8 mouse cellular contexts compared by ENCODE assay signal in genomic region chr5:147430936-147431839, GRCm38 (mm10). TPM values are rescaled to one million over a fixed set of nuclear protein-coding genes. Genes with fewer than 3 reads are reported as not detected.
DNase-seq lines count a peak whose midpoint lies in the region; ATAC-seq and TF ChIP-seq lines count a peak whose summit lies in the region.

No protein-coding gene starts in this region.

- no peak for TF ChIP-seq EP300 in liver, embryonic 14.5 days (IDR thresholded peaks at IDR 0.05; ENCODE audit: low read depth)
- no peak for TF ChIP-seq EP300 in stomach, postnatal 0 days (optimal IDR thresholded peaks at IDR 0.05)

- peak overlapping the region; percentile 94 for H3K4me3 ChIP-seq in bone marrow macrophage, adult 2 months (ENCODE audit: insufficient read depth, low read length)
- peak overlapping the region; percentile 99 for H3K4me3 ChIP-seq in forebrain, embryonic 11.5 days (ENCODE audit: low read depth, low read length)
- H3K4me3 ChIP-seq in heart, embryonic 15.5 days: peak overlapping the region; percentile 99
- H3K4me3 ChIP-seq in liver, embryonic 14.5 days (ENCODE audit: insufficient read depth in 1 of 2, low read depth in 2 of 2, low read length in 2 of 2): peak overlapping the region; percentile 69 to 95
- H3K4me3 ChIP-seq in stomach, postnatal 0 days (ENCODE audit: low read depth, low read length): peak overlapping the region; percentile 98

- TF ChIP-seq CTCF in bone marrow macrophage, adult 2 months (IDR thresholded peaks at IDR 0.05; ENCODE audit: low read depth, low read length): no peak
- TF ChIP-seq CTCF in liver, embryonic 14.5 days (IDR thresholded peaks at IDR 0.05; ENCODE audit: low read depth): no peak
- no peak for TF ChIP-seq CTCF in stomach, postnatal 0 days (IDR thresholded peaks at IDR 0.05; ENCODE audit: low read depth)

- no peaks in the 10 kb centered on the region for H3K27me3 ChIP-seq in forebrain, embryonic 11.5 days (ENCODE audit: control insufficient read depth, insufficient read depth, low read length)
- H3K27me3 ChIP-seq in heart, embryonic 15.5 days: no peaks in the 10 kb centered on the region
- H3K27me3 ChIP-seq in liver, embryonic 14.5 days (ENCODE audit: control insufficient read depth, insufficient read depth, low read length): no peaks in the 10 kb centered on the region
- no peaks in the 10 kb centered on the region for H3K27me3 ChIP-seq in stomach, postnatal 0 days (ENCODE audit: control insufficient read depth, insufficient read depth, low read length)

- H3K4me1 ChIP-seq in bone marrow macrophage, adult 2 months (ENCODE audit: control insufficient read depth, insufficient read depth, low read length): peaks cover 35% of the 10 kb centered on the region
- peaks cover 3% of the 10 kb centered on the region; the same call in 1 of the 2 replicates for H3K4me1 ChIP-seq in forebrain, embryonic 11.5 days (replicated peaks; ENCODE audit: control insufficient read depth, insufficient read depth, low read length)
- H3K4me1 ChIP-seq in heart, embryonic 15.5 days (replicated peaks): peaks cover 42% of the 10 kb centered on the region
- peaks cover 32 to 43% of the 10 kb centered on the region in 2 experiments for H3K4me1 ChIP-seq in liver, embryonic 14.5 days (replicated peaks; ENCODE audit: control insufficient read depth in 2 of 2, insufficient read depth in 2 of 2, low read length in 1 of 2)
- H3K4me1 ChIP-seq in stomach, postnatal 0 days (replicated peaks; ENCODE audit: control insufficient read depth, insufficient read depth): peaks cover 8% of the 10 kb centered on the region

- peak overlapping the region; percentile 85 for H3K27ac ChIP-seq in bone marrow macrophage, adult 2 months (ENCODE audit: insufficient read depth, low read depth, low read length)
- H3K27ac ChIP-seq in forebrain, embryonic 11.5 days (ENCODE audit: low read depth, low read length): peak overlapping the region; percentile 97
- peak overlapping the region; percentile 96 for H3K27ac ChIP-seq in heart, embryonic 15.5 days
- H3K27ac ChIP-seq in liver, embryonic 14.5 days: peak overlapping the region; percentile 97
- H3K27ac ChIP-seq in stomach, postnatal 0 days (replicated peaks): peak overlapping the region; percentile 100

- TF ChIP-seq POLR2A in bone marrow macrophage, adult 2 months (IDR thresholded peaks at IDR 0.05; ENCODE audit: borderline replicate concordance, low read depth, low read length): no peak

- no peaks in the 10 kb centered on the region for H3K36me3 ChIP-seq in forebrain, embryonic 11.5 days (ENCODE audit: control insufficient read depth, insufficient read depth, low read length)
- H3K36me3 ChIP-seq in heart, embryonic 15.5 days: no peaks in the 10 kb centered on the region
- H3K36me3 ChIP-seq in liver, embryonic 14.5 days (replicated peaks; ENCODE audit: control insufficient read depth, insufficient read depth, low read depth): peaks cover 10% of the 10 kb centered on the region
- H3K36me3 ChIP-seq in stomach, postnatal 0 days (ENCODE audit: control insufficient read depth, insufficient read depth, low read length): no peaks in the 10 kb centered on the region

- ATAC-seq in forebrain, embryonic 11.5 days (replicated peaks; ENCODE audit: low FRiP score): peak; percentile 65
- peak; percentile 71 for ATAC-seq in heart, embryonic 15.5 days (replicated peaks; ENCODE audit: insufficient number of reproducible peaks, insufficient read depth, low FRiP score, low read depth)
- peak; percentile 53 for ATAC-seq in liver, embryonic 14.5 days (ENCODE audit: insufficient read depth)
- ATAC-seq in stomach, postnatal 0 days (ENCODE audit: low FRiP score, low TSS enrichment): peak; percentile 73

- peak overlapping the region; percentile 77 for H3K4me2 ChIP-seq in forebrain, embryonic 11.5 days (ENCODE audit: low read depth, low read length, severe bottlenecking)
- H3K4me2 ChIP-seq in heart, embryonic 15.5 days: peak overlapping the region; percentile 74
- peak overlapping the region; percentile 56 for H3K4me2 ChIP-seq in liver, embryonic 14.5 days (ENCODE audit: low read depth)
- H3K4me2 ChIP-seq in stomach, postnatal 0 days (replicated peaks; ENCODE audit: low read depth): peak overlapping the region; percentile 73

- peak; percentile 88 for DNase-seq in CD4-positive, CD25-positive, alpha-beta regulatory T cell, adult 2 months (ENCODE audit: low read depth, low spot score)
- DNase-seq in forebrain, embryonic 11.5 days (ENCODE audit: low spot score): peak; percentile 79
- peak; percentile 80 for DNase-seq in kidney, postnatal 14 days
- DNase-seq in liver, embryonic 14.5 days (ENCODE audit: low read depth in 3 of 3, low spot score in 3 of 3): no peak
- peak; percentile 73 for DNase-seq in neural tube, embryonic 10.5 days (ENCODE audit: extremely low spot score, low spot score)
- DNase-seq in stomach, postnatal 0 days (ENCODE audit: low spot score): peak; percentile 81

- WGBS in forebrain, embryonic 11.5 days: 1% methylated on average over 49 of the region's 68 CpGs
- WGBS in heart, embryonic 15.5 days: under 1% methylated on average over 48 of the region's 68 CpGs
- WGBS in liver, embryonic 14.5 days (ENCODE audit: insufficient replicate concordance): under 1% methylated on average over 63 of the region's 68 CpGs
- WGBS in stomach, postnatal 0 days: under 1% methylated on average over 40 of the region's 68 CpGs

- H3K9me3 ChIP-seq in forebrain, embryonic 11.5 days (ENCODE audit: control insufficient read depth, low read length): no peaks in the 10 kb centered on the region
- H3K9me3 ChIP-seq in heart, embryonic 15.5 days (replicated peaks): no peaks in the 10 kb centered on the region
- H3K9me3 ChIP-seq in liver, embryonic 14.5 days (ENCODE audit: control insufficient read depth, low read length): no peaks in the 10 kb centered on the region
- no peaks in the 10 kb centered on the region for H3K9me3 ChIP-seq in stomach, postnatal 0 days (ENCODE audit: control insufficient read depth, low read length)

- peak overlapping the region; percentile 93 for H3K9ac ChIP-seq in forebrain, embryonic 11.5 days (ENCODE audit: low read length)
- H3K9ac ChIP-seq in heart, embryonic 15.5 days: peak overlapping the region; percentile 99
- H3K9ac ChIP-seq in liver, embryonic 14.5 days (replicated peaks): peak overlapping the region; percentile 98
- H3K9ac ChIP-seq in stomach, postnatal 0 days (ENCODE audit: low read length): peak overlapping the region; percentile 99

RNA-seq across cellular contexts. Expression of gene Pan3, which starts 1.2 kb away (rescaled TPM):
- 150 TPM in 2 replicates for polyA plus RNA-seq in bone marrow macrophage, adult 2 months (2012; ENCODE audit: insufficient read depth, insufficient read length, missing spikeins)
- 57.9 and 59.3 TPM in 2 replicates for polyA plus RNA-seq in forebrain, embryonic 11.5 days (2014; fragmentation: Nextera tagmentation; extraction: Ambion mirVana)
- 43.2 and 43.5 TPM in 2 replicates for polyA plus RNA-seq in heart, embryonic 15.5 days (2015; fragmentation: Nextera tagmentation; extraction: Ambion mirVana)
- 11.5 and 17.2 TPM in 2 replicates for polyA plus RNA-seq in liver, embryonic 14.5 days (2012; rRNA removed)
- 31.3 and 33.3 TPM in 2 replicates for polyA plus RNA-seq in liver, embryonic 14.5 days (2014; fragmentation: Nextera tagmentation; extraction: Ambion mirVana)
- 38.4 and 44.4 TPM in 2 replicates for polyA plus RNA-seq in stomach, postnatal 0 days (2015; fragmentation: Nextera tagmentation; extraction: Ambion mirVana)

RNA-seq across cellular contexts. Expression of gene Flt3, which starts 30.9 kb away (rescaled TPM):
- polyA plus RNA-seq in bone marrow macrophage, adult 2 months (2012; ENCODE audit: insufficient read depth, insufficient read length, missing spikeins): not detected in 2 replicates
- polyA plus RNA-seq in forebrain, embryonic 11.5 days (2014; fragmentation: Nextera tagmentation; extraction: Ambion mirVana): 0.08 TPM in 1 of 2 replicates, not detected in the other
- 0.09 and 0.24 TPM in 2 replicates for polyA plus RNA-seq in heart, embryonic 15.5 days (2015; fragmentation: Nextera tagmentation; extraction: Ambion mirVana)
- polyA plus RNA-seq in liver, embryonic 14.5 days (2012; rRNA removed): 0.65 and 0.88 TPM in 2 replicates
- 1.2 and 1.3 TPM in 2 replicates for polyA plus RNA-seq in liver, embryonic 14.5 days (2014; fragmentation: Nextera tagmentation; extraction: Ambion mirVana)
- polyA plus RNA-seq in stomach, postnatal 0 days (2015; fragmentation: Nextera tagmentation; extraction: Ambion mirVana): 0.10 and 0.15 TPM in 2 replicates

Comparison
In these comparisons a context has a peak if more than half of its experiments do, and no peak if none do; other contexts are left out.
1. DNase-seq: peak in CD4-positive, CD25-positive, alpha-beta regulatory T cell, adult 2 months (single experiment), forebrain, embryonic 11.5 days (single experiment), kidney, postnatal 14 days (single experiment), neural tube, embryonic 10.5 days (single experiment) and stomach, postnatal 0 days (single experiment); none in liver, embryonic 14.5 days (0 of 3).
2. Peak in every context shown above with its lines, with median percentiles within 50 percentile points of each other: H3K27ac ChIP-seq, H3K4me3 ChIP-seq, ATAC-seq, H3K4me2 ChIP-seq and H3K9ac ChIP-seq.